Mouse (Mus musculus) stomach, embryonic 14.5 days (tissue): ENCODE data around the gene Irf9. TPM values are rescaled to one million over a fixed set of nuclear protein-coding genes. Genes with fewer than 3 reads are reported as not detected.

Experiments
- ATAC-seq: fragments of 200-750 bp; cut with Nextera tagmentation; 2 replicates; pipeline ENCODE4 v1.8.0; 2017; ENCODE audit warnings: low read depth, moderate TSS enrichment; ENCODE audit not compliant: insufficient number of reproducible peaks, insufficient read depth, low FRiP score
- H3K27ac ChIP-seq: fragments of 300-500 bp; sonication (generic); 2 replicates; pipeline ENCODE4 v1.5.1; 2014; ENCODE audit warnings: mild to moderate bottlenecking, low read length, moderate library complexity, mixed read lengths
- H3K27me3 ChIP-seq: fragments of 300-500 bp; sonication (generic); 2 replicates; pipeline ENCODE4 v1.6.1; 2014; ENCODE audit warnings: low read length, control low read depth, mixed read lengths; ENCODE audit not compliant: control insufficient read depth, insufficient read depth
- H3K36me3 ChIP-seq: fragments of 300-500 bp; sonication (generic); 2 replicates; pipeline ENCODE4 v1.6.1; 2014; ENCODE audit warnings: mild to moderate bottlenecking, control low read depth, low read length, moderate library complexity, mixed read lengths; ENCODE audit not compliant: control insufficient read depth, insufficient read depth
- H3K4me1 ChIP-seq: fragments of 300-500 bp; sonication (generic); 2 replicates; pipeline ENCODE4 v1.6.1; 2014; ENCODE audit warnings: low read length, control low read depth, mixed read lengths; ENCODE audit not compliant: control insufficient read depth, insufficient read depth
- H3K4me2 ChIP-seq: fragments of 300-500 bp; sonication (generic); replicated peaks from 2 replicates; pipeline ENCODE4 v1.6.1; 2014; ENCODE audit warnings: low read depth, low read length, control low read depth
- H3K4me3 ChIP-seq: fragments of 300-500 bp; sonication (generic); 2 replicates; pipeline ENCODE4 v1.5.1; 2014; ENCODE audit warnings: low read depth, low read length, control low read depth
- H3K9ac ChIP-seq: fragments of 300-500 bp; sonication (generic); replicated peaks from 2 replicates; pipeline ENCODE4 v1.6.1; 2014; ENCODE audit warnings: low read depth, mild to moderate bottlenecking, control low read depth, low read length, moderate library complexity, mixed read lengths
- H3K9me3 ChIP-seq: fragments of 300-500 bp; sonication (generic); 2 replicates; pipeline ENCODE4 v1.6.1; 2016; ENCODE audit warnings: low read depth, low read length, control low read depth; ENCODE audit not compliant: control insufficient read depth
- WGBS: fragments of 180-500 bp; shearing (Covaris S2); extraction: QIAGEN DNeasy Blood & Tissue Kit; methylation state at CpG from one replicate; pipeline ENCODE4 v1.1.7; 2014; 5-methylcytosine and 5-hydroxymethylcytosine counted together
- polyA plus RNA-seq: library from polyadenylated mRNA; unstranded; fragments of >200 nt; fragmentation: Nextera tagmentation; extraction: Ambion mirVana; gene quantifications from 2 replicates; pipeline ENCODE4 v1.2.1, GENCODE M21; 2014

Irf9 gene
- polyA plus RNA-seq, 1 experiment from 2014 or later: 7.4 TPM

DNA sequence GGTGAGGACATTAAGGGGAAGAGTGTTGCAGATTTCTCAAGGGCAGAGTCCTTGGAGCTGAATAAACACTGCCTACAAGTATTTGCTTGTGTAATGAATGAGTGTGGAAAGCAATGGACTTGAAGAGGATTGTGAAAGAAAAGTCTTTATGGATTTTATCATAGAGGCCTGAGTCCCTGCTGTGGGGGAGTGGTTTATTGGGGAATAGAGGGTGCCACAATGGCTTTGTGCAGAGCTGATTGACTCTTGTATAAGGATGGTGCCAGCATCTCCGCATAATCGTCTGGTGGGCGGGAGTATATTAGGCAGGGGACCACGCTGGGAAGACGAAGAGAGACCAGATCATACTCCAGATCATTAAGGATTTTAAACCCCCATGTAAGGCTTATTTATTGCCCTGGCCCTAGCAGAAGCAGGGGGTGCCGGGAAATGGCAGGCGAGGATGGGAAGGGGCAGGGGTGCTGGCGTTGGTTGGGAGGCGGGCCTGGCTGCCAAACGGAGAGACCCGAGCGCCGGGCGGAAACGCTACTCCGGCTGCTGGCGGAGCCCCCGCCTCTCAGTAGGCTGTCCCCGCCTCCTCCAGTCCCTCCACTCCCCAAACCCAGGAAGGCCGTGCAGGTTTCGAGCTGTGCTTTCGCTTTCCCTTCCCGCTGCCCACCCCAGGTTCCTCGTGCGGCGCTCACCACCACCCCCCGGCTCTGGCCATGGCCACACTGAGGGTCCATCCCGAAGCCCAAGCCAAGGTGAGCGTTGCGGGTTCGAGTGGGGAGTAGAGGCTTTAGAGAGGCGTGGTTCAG is 25.3 kb upstream of the Irf9 start, which contains the start of gene Psme1:
TSS of gene Psme1 (plus strand) at position 253 of the 797 bp plus-strand sequence.
- H3K9ac ChIP-seq: peak within 1 kb of the TSS; percentile 76
- under 1% methylated on average over 31 of the region's 32 CpGs for WGBS
- H3K9me3 ChIP-seq: no peaks in the 10 kb centered on the region
- peaks cover 6% of the 10 kb centered on the region; the same call in 1 of the 2 replicates for H3K36me3 ChIP-seq
- peak within 1 kb of the TSS; percentile 78 for H3K4me3 ChIP-seq
- ATAC-seq: peak; percentile 87
- H3K4me1 ChIP-seq: peaks cover 4% of the 10 kb centered on the region; the same call in 1 of the 2 replicates
- peak within 1 kb of the TSS; percentile 76 for H3K27ac ChIP-seq
- H3K4me2 ChIP-seq: peak within 1 kb of the TSS; percentile 84
- no peaks in the 10 kb centered on the region for H3K27me3 ChIP-seq

DNA sequence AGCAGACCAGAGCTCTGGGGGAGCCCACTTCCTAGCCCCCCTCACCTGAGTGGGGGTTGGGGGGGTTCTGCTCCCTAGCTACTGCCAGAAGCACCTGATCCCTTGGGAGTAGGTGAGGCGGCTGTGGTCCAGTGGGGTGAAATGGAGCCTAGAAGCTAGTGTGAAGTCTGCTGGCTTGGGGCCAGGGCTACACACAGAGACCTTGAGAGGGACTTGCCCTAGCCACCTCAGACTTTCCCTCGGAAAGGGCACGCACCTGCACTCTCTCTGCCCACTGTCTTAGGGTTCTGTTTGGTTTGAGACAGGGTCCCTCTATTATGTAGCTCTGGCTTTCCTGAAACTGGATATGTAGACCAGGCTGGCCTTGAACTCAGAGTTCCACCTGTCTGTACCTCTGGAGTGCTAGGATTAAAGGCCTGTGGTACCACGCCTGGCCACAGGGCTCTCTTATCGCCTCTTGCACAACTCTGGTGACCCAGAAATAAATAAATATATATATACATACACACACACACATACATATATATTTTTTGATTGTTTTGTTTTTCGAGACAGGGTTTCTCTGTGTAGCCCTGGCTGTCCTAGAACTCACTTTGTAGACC is 24.6 kb upstream of the Irf9 start:
- H3K4me1 ChIP-seq: peaks cover 4% of the 10 kb centered on the region; the same call in 1 of the 2 replicates
- H3K9me3 ChIP-seq: no peaks in the 10 kb centered on the region
- WGBS: 24% methylated on average over 6 of the region's 6 CpGs
- peak; percentile 16 for ATAC-seq
- H3K27me3 ChIP-seq: no peaks in the 10 kb centered on the region
- H3K27ac ChIP-seq: peak overlapping the region; percentile 76
- H3K36me3 ChIP-seq: peaks cover 6% of the 10 kb centered on the region; the same call in 1 of the 2 replicates
- peak overlapping the region; percentile 76 for H3K9ac ChIP-seq
- H3K4me3 ChIP-seq: peak overlapping the region; percentile 78
- peak overlapping the region; percentile 84 for H3K4me2 ChIP-seq

- ATAC-seq: no peak
Observed at GRCm38 (mm10) chr14:55579511-55580496, 23.6 kb upstream of the Irf9 start.

DNA sequence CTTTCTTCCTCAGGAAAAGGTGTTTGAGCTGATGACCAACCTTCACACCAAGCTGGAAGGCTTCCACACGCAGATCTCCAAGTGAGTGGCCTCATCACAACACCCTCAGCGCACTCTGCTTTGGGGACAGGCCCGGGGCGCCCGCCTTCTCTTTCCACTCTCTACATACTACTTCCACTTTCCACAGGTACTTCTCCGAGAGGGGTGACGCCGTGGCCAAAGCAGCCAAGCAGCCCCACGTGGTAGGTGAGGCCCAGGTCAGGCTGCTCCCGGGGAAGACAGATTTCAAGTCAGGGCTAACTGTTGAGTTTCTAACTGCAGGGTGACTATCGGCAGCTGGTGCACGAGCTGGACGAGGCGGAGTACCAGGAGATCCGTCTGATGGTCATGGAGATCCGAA is 22.6 kb upstream of the Irf9 start:
- H3K4me3 ChIP-seq: no peak overlapping the region
- H3K9ac ChIP-seq: no peak overlapping the region
- no peaks in the 10 kb centered on the region for H3K9me3 ChIP-seq
- H3K4me2 ChIP-seq: no peak overlapping the region
- no peak for ATAC-seq
- H3K36me3 ChIP-seq: peaks cover 6% of the 10 kb centered on the region; the same call in 1 of the 2 replicates
- H3K27ac ChIP-seq: no peak overlapping the region
- H3K27me3 ChIP-seq: no peaks in the 10 kb centered on the region
- H3K4me1 ChIP-seq: peaks cover 4% of the 10 kb centered on the region; the same call in 1 of the 2 replicates
- 93% methylated on average over 16 of the region's 16 CpGs for WGBS

More at GRCm38 (mm10) chr14:55579511-55580496, 23.6 kb upstream of the Irf9 start:
- Histone ChIP-seq H3K36me3 (peaks cover 6% of the 10 kb centered on the region; the same call in 1 of the 2 replicates), H3K9ac (no peak overlapping the region), H3K27ac (no peak overlapping the region), H3K4me1 (peaks cover 4% of the 10 kb centered on the region; the same call in 1 of the 2 replicates), H3K27me3 (no peaks in the 10 kb centered on the region), H3K4me3 (no peak overlapping the region), H3K9me3 (no peaks in the 10 kb centered on the region), H3K4me2 (no peak overlapping the region)
- 85% methylated on average over 23 of the region's 23 CpGs for WGBS

DNA sequence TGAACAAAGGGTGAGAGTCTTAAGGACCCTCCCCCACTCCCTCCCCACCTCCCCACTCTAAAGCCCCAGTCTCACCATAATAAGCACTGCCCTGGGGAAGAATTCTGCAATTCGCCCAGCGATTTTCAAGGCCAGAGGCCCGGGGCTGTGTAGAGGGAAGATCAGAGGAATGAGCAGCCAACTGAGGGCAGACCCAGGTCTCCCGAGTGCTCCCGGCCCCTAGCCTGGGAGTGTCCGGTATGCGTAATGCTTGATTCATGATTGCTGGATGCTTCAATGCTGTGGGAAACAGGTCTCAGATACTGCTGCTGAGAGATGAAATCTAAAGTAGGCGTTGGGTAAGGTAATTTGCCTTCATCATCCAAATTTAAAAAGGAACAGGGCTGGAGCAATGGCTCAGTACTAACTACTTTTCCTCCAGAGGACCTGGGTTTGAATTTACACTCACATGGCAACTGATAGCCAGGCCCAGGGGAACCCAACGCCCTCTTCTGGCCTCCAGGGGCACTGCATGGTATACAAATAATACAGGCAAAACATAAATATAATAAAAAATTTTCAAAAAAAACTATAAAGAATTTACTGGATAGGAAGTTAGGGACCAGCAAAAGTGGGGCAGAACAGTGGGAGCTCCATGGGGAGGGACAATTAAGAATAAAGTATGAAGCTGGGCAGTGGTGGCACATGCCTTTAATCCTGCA is 21.2 kb upstream of the Irf9 start:
- no peaks in the 10 kb centered on the region for H3K9me3 ChIP-seq
- H3K4me2 ChIP-seq: no peak overlapping the region
- H3K27ac ChIP-seq: no peak overlapping the region
- 66% methylated on average over 9 of the region's 9 CpGs for WGBS
- no peak overlapping the region for H3K4me3 ChIP-seq
- no peak overlapping the region for H3K9ac ChIP-seq
- no peaks in the 10 kb centered on the region for H3K27me3 ChIP-seq
- peaks cover 6% of the 10 kb centered on the region; the same call in 1 of the 2 replicates for H3K36me3 ChIP-seq
- peaks cover 4% of the 10 kb centered on the region; the same call in 1 of the 2 replicates for H3K4me1 ChIP-seq
- ATAC-seq: no peak

DNA sequence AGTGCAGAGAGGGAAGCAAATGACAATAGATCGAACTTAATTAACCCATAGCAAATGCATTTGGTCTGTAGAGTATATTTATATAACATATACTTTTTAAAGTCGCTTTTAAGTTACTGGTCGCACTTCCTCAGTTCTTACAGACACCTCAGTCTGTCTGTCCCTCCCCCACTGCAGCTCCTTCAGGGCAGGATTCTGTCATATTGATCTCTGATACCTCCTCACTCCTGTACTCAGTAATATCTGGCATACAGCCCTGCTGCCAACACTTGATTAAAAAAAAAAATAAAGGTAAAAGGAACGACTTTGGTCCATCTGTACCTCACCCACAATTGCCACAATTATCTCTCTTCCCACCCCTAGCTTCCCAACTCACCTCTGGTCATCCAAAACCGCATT is 19.1 kb upstream of the Irf9 start:
- WGBS: 39% methylated on average over 5 of the region's 5 CpGs
- Histone ChIP-seq H3K9me3 (no peaks in the 10 kb centered on the region), H3K27ac (no peak overlapping the region), H3K4me1 (no peaks in the 10 kb centered on the region), H3K27me3 (no peaks in the 10 kb centered on the region), H3K4me3 (peak overlapping the region; percentile 44; the same call in 1 of the 2 replicates), H3K4me2 (peak overlapping the region; percentile 62), H3K36me3 (peaks cover 6% of the 10 kb centered on the region; the same call in 1 of the 2 replicates), H3K9ac (0 out of 2 replicates have a peak overlapping the region, but pooled peaks have one; percentile 15)
- ATAC-seq: no peak

GRCm38 (mm10) chr14:55584702-55585565 is 18.4 kb upstream of the Irf9 start, which contains the start of gene Emc9:
Gene Emc9, minus strand, starts transcription at chr14:55585302.
- Histone ChIP-seq H3K27ac (peak within 1 kb of the TSS; percentile 48; the same call in 1 of the 2 replicates), H3K4me3 (peak within 1 kb of the TSS; percentile 44), H3K4me2 (peak within 1 kb of the TSS; percentile 62), H3K9me3 (no peaks in the 10 kb centered on the region), H3K27me3 (no peaks in the 10 kb centered on the region), H3K4me1 (0 out of 2 replicates have a peak, but pooled peaks cover 1% of the 10 kb centered on the region), H3K36me3 (peaks cover 6% of the 10 kb centered on the region; the same call in 1 of the 2 replicates), H3K9ac (peak within 1 kb of the TSS; percentile 15; the same call in 1 of the 2 replicates)
- 3% methylated on average over 43 of the region's 43 CpGs for WGBS
- ATAC-seq: peak; percentile 86
